Mouse (Mus musculus) ES-Bruce4 (cell line): ENCODE results near the gene Lamp1. TPM values are rescaled to one million over a fixed set of nuclear protein-coding genes. Genes with fewer than 3 reads are reported as not detected.
A peak's percentile ranks its signal among the peaks of the same experiment; 100 is the strongest.
"Not testable (repeated sequence)": the region's sequence is repeated elsewhere in the genome, so short reads cannot be mapped to it uniquely, and the experiment has no call there.

Experiments used
- H3K27ac ChIP-seq: 2 replicates; pipeline ENCODE4 v1.5.1; 2012; ENCODE audit warnings: low read length, inconsistent platforms; ENCODE audit not compliant: insufficient read depth
- H3K27me3 ChIP-seq: 2 replicates; pipeline ENCODE4 v1.6.1; 2012; ENCODE audit warnings: mild to moderate bottlenecking, low read length, inconsistent platforms; ENCODE audit not compliant: control insufficient read depth, poor library complexity, insufficient read depth, severe bottlenecking
- H3K36me3 ChIP-seq: 2 replicates; pipeline ENCODE4 v1.6.1; 2012; ENCODE audit warnings: inconsistent platforms, mild to moderate bottlenecking, low read length, moderate library complexity; ENCODE audit not compliant: control insufficient read depth, poor library complexity, insufficient read depth, severe bottlenecking
- H3K4me1 ChIP-seq: one replicate; pipeline ENCODE4 v1.8.1; 2011; ENCODE audit warnings: low read length; ENCODE audit not compliant: control insufficient read depth, insufficient read depth
- H3K4me3 ChIP-seq: 2 replicates; pipeline ENCODE4 v1.5.1; 2011; ENCODE audit warnings: low read depth, mild to moderate bottlenecking, low read length
- H3K9ac ChIP-seq: 2 replicates; pipeline ENCODE4 v1.6.1; 2012; ENCODE audit warnings: low read depth, mild to moderate bottlenecking, inconsistent platforms; ENCODE audit not compliant: poor library complexity, severe bottlenecking
- H3K9me3 ChIP-seq: replicated peaks from 2 replicates; pipeline ENCODE4 v1.6.1; 2012; ENCODE audit warnings: mild to moderate bottlenecking, low read length, inconsistent platforms; ENCODE audit not compliant: control insufficient read depth, poor library complexity, insufficient read depth, severe bottlenecking
- CTCF ChIP-seq: IDR thresholded peaks from one replicate; pipeline ENCODE4 v1.8.1; 2011; ENCODE audit warnings: low read depth, low read length
- EP300 ChIP-seq: IDR thresholded peaks from 2 replicates; pipeline ENCODE4 v1.6.1; 2011; ENCODE audit warnings: low read depth, low read length; ENCODE audit not compliant: insufficient read depth
- POLR2A ChIP-seq: IDR thresholded peaks from one replicate; pipeline ENCODE4 v1.8.1; 2011; ENCODE audit warnings: low read length; ENCODE audit not compliant: insufficient read depth
- polyA plus RNA-seq: library from polyadenylated mRNA; stranded (reverse); fragments of >200 nt; gene quantifications from 2 replicates; pipeline ENCODE4 v1.2.4, GENCODE M21; 2011; ENCODE audit warnings: low read depth; ENCODE audit not compliant: missing spikeins, insufficient read depth, insufficient read length

Lamp1 gene
- polyA plus RNA-seq, 1 experiment: 247 TPM

DNA sequence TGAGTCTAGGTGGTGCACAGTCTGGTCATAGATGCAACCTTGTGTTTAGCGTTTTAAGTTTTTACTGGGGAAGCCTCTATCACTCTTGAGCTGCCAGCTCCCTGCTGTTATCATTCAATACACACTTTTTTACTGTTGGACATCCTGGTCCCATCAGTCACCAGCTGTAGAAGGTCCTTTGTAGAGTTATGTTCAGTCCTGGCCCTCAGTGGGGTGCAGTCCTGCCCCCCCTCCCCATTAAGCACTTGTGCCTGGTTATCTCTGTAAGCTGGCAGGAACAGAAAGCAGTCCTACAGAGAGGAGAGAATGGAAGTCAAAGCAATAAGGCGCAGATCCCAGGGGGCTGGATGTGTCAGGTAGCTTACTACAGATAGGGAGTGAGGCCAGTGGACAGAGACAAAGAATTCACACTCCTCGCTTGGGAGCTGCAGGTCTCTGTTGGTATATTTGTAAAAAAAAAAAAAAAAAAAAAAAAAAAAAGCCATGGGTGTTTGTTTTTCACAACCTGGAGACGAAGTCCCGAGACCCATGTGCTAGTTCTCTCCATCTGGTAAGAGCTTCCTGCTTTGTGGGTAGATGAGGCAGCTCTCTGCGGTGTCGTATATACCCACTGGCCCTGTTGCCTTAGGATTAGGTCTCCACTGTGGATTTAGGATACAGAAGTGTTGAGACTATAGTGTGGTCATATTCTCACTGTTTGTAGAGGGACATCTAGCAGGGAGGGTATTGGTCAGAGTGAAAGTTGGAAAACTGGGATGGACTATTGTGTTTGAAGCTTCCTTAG is 37.9 kb upstream of the Lamp1 start:
- H3K27ac ChIP-seq: no peak overlapping the region
- TF ChIP-seq CTCF (no peak), EP300 (no peak), POLR2A (no peak)
- no peak overlapping the region for H3K9ac ChIP-seq
- H3K4me3 ChIP-seq: no peak overlapping the region
- H3K9me3 ChIP-seq: no peaks in the 10 kb centered on the region
- H3K27me3 ChIP-seq: no peaks in the 10 kb centered on the region
- H3K36me3 ChIP-seq: 0 out of 2 replicates have a peak, but pooled peaks cover 2% of the 10 kb centered on the region
- no peaks in the 10 kb centered on the region for H3K4me1 ChIP-seq

DNA sequence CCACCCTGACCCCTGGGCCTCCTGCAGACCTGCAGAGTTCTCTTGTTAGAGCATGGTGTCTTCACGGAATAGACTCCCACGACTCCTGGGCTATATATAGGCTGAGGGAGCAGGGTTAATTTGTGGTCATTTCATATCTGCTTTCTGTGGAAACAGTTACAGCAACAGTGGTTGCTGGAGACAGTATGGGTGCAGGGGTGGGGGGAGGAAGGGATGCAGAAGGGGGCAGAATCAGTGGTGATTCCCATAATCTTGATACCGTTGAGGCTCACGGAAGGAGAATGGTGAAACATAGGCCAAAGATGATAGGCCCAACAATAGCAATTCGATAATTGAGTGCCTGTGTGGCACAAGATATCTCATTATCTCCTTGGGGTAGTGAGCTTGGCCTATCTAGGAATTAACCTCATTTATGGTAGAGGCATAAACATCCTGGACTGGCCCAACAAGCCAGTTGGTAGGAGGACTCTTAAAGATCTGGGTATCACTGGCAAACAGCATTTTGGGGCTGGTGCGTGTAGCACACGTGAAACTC is 36.0 kb upstream of the Lamp1 start:
- Histone ChIP-seq H3K9ac (no peak overlapping the region), H3K4me1 (no peaks in the 10 kb centered on the region), H3K9me3 (no peaks in the 10 kb centered on the region), H3K36me3 (peaks cover 7% of the 10 kb centered on the region; the same call in 1 of the 2 replicates), H3K27ac (no peak overlapping the region), H3K4me3 (no peak overlapping the region), H3K27me3 (no peaks in the 10 kb centered on the region)
- no peak for TF ChIP-seq POLR2A

DNA sequence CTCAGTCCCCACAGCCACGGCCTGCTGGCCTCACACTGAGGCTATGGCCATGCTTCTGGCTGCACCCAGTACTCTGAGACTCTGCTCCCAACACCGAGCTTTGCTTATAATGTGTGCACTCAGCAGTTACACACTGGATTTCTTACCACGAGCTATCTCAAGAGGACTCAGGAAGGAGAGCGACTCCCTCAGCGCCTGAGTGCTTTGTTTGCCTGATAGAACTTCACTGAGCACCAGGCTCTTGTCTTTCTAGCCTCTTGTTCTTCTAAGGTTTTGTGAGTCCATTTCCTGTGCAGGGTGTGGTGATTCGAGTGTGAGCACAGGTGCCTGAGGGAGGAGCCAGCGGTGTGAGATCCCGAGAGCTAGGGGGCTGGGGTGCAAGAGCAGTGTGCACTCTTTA is 34.1 kb upstream of the Lamp1 start:
- no peak overlapping the region for H3K9ac ChIP-seq
- peaks cover 10% of the 10 kb centered on the region for H3K36me3 ChIP-seq
- H3K4me1 ChIP-seq: no peaks in the 10 kb centered on the region
- H3K27me3 ChIP-seq: no peaks in the 10 kb centered on the region
- TF ChIP-seq POLR2A (no peak), EP300 (no peak), CTCF (no peak)
- no peak overlapping the region for H3K27ac ChIP-seq
- no peaks in the 10 kb centered on the region for H3K9me3 ChIP-seq
- no peak overlapping the region for H3K4me3 ChIP-seq

DNA sequence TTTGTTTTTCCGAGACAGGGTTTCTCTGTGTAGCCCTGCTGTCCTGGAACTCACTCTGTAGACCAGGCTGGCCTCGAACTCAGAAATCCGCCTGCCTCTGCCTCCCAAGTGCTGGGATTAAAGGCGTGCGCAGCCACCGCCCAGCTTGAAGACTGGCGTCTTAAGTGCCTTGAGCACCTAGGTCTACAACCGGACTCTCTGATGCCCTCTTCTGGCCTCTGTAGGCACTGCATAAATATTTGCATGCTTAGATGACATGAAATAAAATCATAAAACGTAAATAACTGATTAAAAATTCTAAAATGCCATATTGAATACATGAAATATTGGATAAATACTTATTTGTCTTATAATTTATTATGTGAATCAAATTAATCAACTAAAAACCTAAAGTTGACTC is 26.7 kb upstream of the Lamp1 start:
- not testable (repeated sequence) for H3K9ac ChIP-seq, H3K9me3 ChIP-seq, H3K27ac ChIP-seq, H3K27me3 ChIP-seq, H3K4me1 ChIP-seq, H3K4me3 ChIP-seq
- H3K36me3 ChIP-seq: peaks cover 26% of the 10 kb centered on the region
- peak; percentile 45 for TF ChIP-seq CTCF

DNA sequence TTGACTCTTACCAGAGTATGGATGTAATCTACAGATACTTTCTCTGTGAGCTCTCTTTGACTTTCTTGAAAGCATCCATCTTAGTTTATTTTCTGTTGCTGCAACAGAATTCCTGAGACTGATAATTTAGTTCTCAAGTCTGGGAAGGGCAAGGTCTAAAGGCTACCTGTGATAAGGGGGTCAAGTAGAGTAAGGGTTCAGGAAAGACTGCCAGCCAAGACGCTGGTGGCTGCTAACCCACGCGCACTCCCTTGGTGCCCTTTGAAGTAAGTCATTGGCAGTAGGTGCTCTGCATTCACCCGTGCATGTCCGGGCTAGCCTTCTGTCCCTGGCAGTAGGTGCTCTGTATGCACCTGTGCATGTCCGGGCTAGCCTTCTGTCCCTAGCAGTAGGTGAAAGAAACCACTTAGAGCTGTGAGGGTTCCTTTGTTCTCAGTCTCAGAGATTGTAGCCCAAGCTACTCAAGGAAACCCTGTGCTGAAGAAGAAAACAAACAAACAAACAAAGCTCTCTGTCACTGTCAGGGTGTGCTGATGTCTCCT is 19.2 kb upstream of the Lamp1 start:
- Histone ChIP-seq H3K27me3 (no peaks in the 10 kb centered on the region), H3K36me3 (peaks cover 21% of the 10 kb centered on the region; the same call in 1 of the 2 replicates), H3K9me3 (no peaks in the 10 kb centered on the region), H3K9ac (no peak overlapping the region), H3K4me1 (peaks cover 3% of the 10 kb centered on the region), H3K27ac (peak overlapping the region; percentile 92), H3K4me3 (no peak overlapping the region)
- TF ChIP-seq CTCF (no peak), EP300 (peak; percentile 97)

DNA sequence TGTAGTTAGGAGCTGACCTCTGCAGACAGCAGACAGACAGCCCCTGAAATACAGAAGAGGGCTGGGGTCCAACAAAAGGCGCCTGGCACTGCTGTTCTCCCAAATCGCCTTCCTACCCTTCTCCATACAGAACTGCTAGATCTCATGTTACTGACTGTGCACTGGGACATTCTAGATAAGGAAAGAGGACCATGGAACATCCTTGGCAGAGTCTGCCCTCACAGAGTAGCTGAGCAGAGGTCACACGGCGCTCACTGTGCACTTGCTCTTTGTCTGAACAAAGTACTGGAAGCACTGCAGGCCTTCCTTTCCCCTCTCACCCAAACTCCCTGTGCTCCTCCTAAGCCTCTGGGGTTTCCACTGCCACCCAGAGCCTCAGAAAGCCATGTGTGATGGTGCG is 17.3 kb upstream of the Lamp1 start:
- Histone ChIP-seq H3K9ac (no peak overlapping the region), H3K27ac (no peak overlapping the region), H3K4me1 (no peaks in the 10 kb centered on the region), H3K9me3 (no peaks in the 10 kb centered on the region), H3K36me3 (peaks cover 20% of the 10 kb centered on the region; the same call in 1 of the 2 replicates), H3K4me3 (no peak overlapping the region), H3K27me3 (no peaks in the 10 kb centered on the region)
- TF ChIP-seq EP300: no peak
- no peak for TF ChIP-seq CTCF
- TF ChIP-seq POLR2A: no peak
